Mouse (Mus musculus): Measurements from ENCODE around the gene Galk1. TPM values are rescaled to one million over a fixed set of nuclear protein-coding genes. Genes with fewer than 3 reads are reported as not detected.

Galk1 gene
- polyA plus RNA-seq, 1 experiment from 2014 or later: 192 TPM

- ATAC-seq (ENCODE audit: low read depth): no peak
- Histone ChIP-seq H3K27me3 (ENCODE audit: control insufficient read depth, insufficient read depth, low read depth, low read length) (no peaks in the 10 kb centered on the region), H3K4me2 (ENCODE audit: low read depth, low read length) (no peak overlapping the region), H3K9ac (ENCODE audit: low read depth, low read length) (no peak overlapping the region), H3K27ac (ENCODE audit: low read length) (no peak overlapping the region), H3K9me3 (replicated peaks; ENCODE audit: control insufficient read depth, low read length) (no peaks in the 10 kb centered on the region), H3K36me3 (ENCODE audit: control insufficient read depth, insufficient read depth) (peaks cover 8% of the 10 kb centered on the region), H3K4me1 (ENCODE audit: control insufficient read depth, low read depth, low read length) (peaks cover 10% of the 10 kb centered on the region), H3K4me3 (ENCODE audit: low read depth, low read length) (no peak overlapping the region)
- WGBS (ENCODE audit: insufficient replicate concordance): 80% methylated on average over 3 of the region's 3 CpGs
These were observed 24.2 kb upstream of the Galk1 start for GRCm38 (mm10) chr11:116036671-116037070.

DNA sequence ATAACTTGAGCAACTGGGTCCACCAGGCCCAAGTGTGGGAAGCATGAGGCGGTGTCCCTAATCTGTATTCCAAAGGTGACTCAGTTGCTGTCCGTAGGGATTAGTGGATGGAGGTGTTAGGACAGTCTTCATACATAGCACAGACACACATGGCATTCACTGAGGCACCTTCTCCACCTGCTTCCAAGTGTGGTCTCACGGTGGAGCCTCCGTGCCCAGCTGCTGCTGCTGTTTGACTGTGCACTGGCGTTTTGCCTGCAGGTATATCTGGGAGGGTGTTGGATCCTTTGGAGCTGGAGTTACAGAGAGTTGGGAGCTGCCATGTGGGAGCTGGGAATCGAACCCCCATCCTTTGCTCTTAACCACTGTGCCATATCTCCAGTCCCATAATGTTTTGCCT is 22.1 kb upstream of the Galk1 start:
- Histone ChIP-seq H3K27ac (ENCODE audit: low read length) (no peak overlapping the region), H3K4me2 (ENCODE audit: low read depth, low read length) (no peak overlapping the region), H3K36me3 (ENCODE audit: control insufficient read depth, insufficient read depth) (no peaks in the 10 kb centered on the region; the same call in none of the 2 replicates), H3K27me3 (ENCODE audit: control insufficient read depth, insufficient read depth, low read depth, low read length) (no peaks in the 10 kb centered on the region), H3K9me3 (replicated peaks; ENCODE audit: control insufficient read depth, low read length) (no peaks in the 10 kb centered on the region), H3K9ac (ENCODE audit: low read depth, low read length) (no peak overlapping the region), H3K4me3 (ENCODE audit: low read depth, low read length) (no peak overlapping the region), H3K4me1 (ENCODE audit: control insufficient read depth, low read depth, low read length) (peaks cover 19% of the 10 kb centered on the region)
- ATAC-seq (ENCODE audit: low read depth): no peak
- 82% methylated on average over 6 of the region's 6 CpGs for WGBS (ENCODE audit: insufficient replicate concordance)

GRCm38 (mm10) chr11:116030898-116031845 is 18.7 kb upstream of the Galk1 start:
- 20% methylated on average over 14 of the region's 14 CpGs for WGBS (ENCODE audit: insufficient replicate concordance)

DNA sequence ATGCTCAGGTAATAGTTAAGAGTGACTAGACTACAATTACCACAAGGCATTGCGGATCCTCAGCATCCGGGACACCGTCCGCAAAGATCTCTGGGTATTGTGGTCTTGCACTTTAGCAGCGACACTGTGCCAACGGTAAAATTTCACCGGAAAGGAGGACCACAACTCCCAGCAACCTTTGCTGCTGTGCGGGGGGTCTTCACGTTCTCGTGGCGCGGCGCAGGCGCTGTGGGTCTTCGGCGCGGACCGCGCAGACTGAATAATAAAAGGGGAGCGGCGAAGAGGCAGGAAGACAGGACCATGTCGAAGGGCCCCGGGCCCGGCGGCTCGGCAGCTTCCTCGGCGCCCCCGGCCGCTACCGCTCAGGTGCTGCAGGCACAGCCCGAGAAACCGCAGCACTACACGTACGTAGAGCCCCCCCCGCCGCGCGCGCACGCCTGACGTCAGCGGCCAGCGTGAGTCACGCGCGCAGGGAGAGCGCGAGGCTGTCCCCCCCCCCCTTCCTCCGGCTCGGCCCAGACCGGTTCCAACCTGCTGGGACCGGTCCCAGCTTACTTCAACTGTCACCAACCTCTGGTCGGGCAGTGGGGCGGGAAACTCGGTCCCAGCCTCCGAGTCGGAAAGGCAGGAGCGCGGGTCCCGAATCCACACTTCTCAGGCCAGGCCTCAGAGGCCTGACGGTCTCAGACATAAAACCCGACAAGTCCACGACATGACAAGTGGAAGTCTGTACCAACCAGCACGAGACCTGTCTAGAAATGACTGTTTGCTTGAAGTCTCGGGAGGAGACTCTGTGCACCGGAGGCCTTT is 17.8 kb upstream of the Galk1 start, which contains the start of gene Unk:
TSS of gene Unk (plus strand) at position 235 of the 810 bp plus-strand sequence.
- H3K27me3 ChIP-seq (ENCODE audit: control insufficient read depth, insufficient read depth, low read depth, low read length): no peaks in the 10 kb centered on the region
- peak; percentile 92 for ATAC-seq (ENCODE audit: low read depth)
- WGBS (ENCODE audit: insufficient replicate concordance): under 1% methylated on average over 65 of the region's 67 CpGs

More at GRCm38 (mm10) chr11:116030898-116031845, 18.7 kb upstream of the Galk1 start:
- peak overlapping the region; percentile 96 for H3K9ac ChIP-seq (ENCODE audit: low read depth, low read length)
- H3K27ac ChIP-seq (ENCODE audit: low read length): peak overlapping the region; percentile 98
- peaks cover 30% of the 10 kb centered on the region for H3K4me1 ChIP-seq (ENCODE audit: control insufficient read depth, low read depth, low read length)
- H3K27me3 ChIP-seq (ENCODE audit: control insufficient read depth, insufficient read depth, low read depth, low read length): no peaks in the 10 kb centered on the region
- peak overlapping the region; percentile 88 for H3K4me3 ChIP-seq (ENCODE audit: low read depth, low read length)
- H3K9me3 ChIP-seq (replicated peaks; ENCODE audit: control insufficient read depth, low read length): no peaks in the 10 kb centered on the region
- H3K36me3 ChIP-seq (ENCODE audit: control insufficient read depth, insufficient read depth): no peaks in the 10 kb centered on the region; the same call in none of the 2 replicates
- no peak for ATAC-seq (ENCODE audit: low read depth)
- H3K4me2 ChIP-seq (ENCODE audit: low read depth, low read length): peak overlapping the region; percentile 73

GRCm38 (mm10) chr11:116029086-116029865 is 16.8 kb upstream of the Galk1 start:
- Histone ChIP-seq H3K9me3 (replicated peaks; ENCODE audit: control insufficient read depth, low read length) (no peaks in the 10 kb centered on the region), H3K27ac (ENCODE audit: low read length) (peak overlapping the region; percentile 98), H3K4me3 (ENCODE audit: low read depth, low read length) (peak overlapping the region; percentile 88), H3K4me2 (ENCODE audit: low read depth, low read length) (peak overlapping the region; percentile 73), H3K4me1 (ENCODE audit: control insufficient read depth, low read depth, low read length) (peaks cover 34% of the 10 kb centered on the region), H3K9ac (ENCODE audit: low read depth, low read length) (peak overlapping the region; percentile 96), H3K27me3 (ENCODE audit: control insufficient read depth, insufficient read depth, low read depth, low read length) (no peaks in the 10 kb centered on the region), H3K36me3 (ENCODE audit: control insufficient read depth, insufficient read depth) (no peaks in the 10 kb centered on the region; the same call in 1 of the 2 replicates)
- 57% methylated on average over 6 of the region's 6 CpGs for WGBS (ENCODE audit: insufficient replicate concordance)
- ATAC-seq (ENCODE audit: low read depth): no peak

More for the DNA sequence above, 17.8 kb upstream of the Galk1 start, which contains the start of gene Unk:
- Histone ChIP-seq H3K9me3 (replicated peaks; ENCODE audit: control insufficient read depth, low read length) (no peaks in the 10 kb centered on the region), H3K27ac (ENCODE audit: low read length) (peak within 1 kb of the TSS; percentile 98), H3K4me2 (ENCODE audit: low read depth, low read length) (peak within 1 kb of the TSS; percentile 73), H3K4me3 (ENCODE audit: low read depth, low read length) (peak within 1 kb of the TSS; percentile 88), H3K4me1 (ENCODE audit: control insufficient read depth, low read depth, low read length) (peaks cover 31% of the 10 kb centered on the region), H3K9ac (ENCODE audit: low read depth, low read length) (peak within 1 kb of the TSS; percentile 96), H3K36me3 (ENCODE audit: control insufficient read depth, insufficient read depth) (no peaks in the 10 kb centered on the region; the same call in none of the 2 replicates)

- Histone ChIP-seq H3K9me3 (replicated peaks; ENCODE audit: control insufficient read depth, low read length) (no peaks in the 10 kb centered on the region), H3K9ac (ENCODE audit: low read depth, low read length) (no peak overlapping the region), H3K4me3 (ENCODE audit: low read depth, low read length) (no peak overlapping the region), H3K27me3 (ENCODE audit: control insufficient read depth, insufficient read depth, low read depth, low read length) (no peaks in the 10 kb centered on the region), H3K27ac (ENCODE audit: low read length) (peak overlapping the region; percentile 23), H3K36me3 (ENCODE audit: control insufficient read depth, insufficient read depth) (no peaks in the 10 kb centered on the region; the same call in 1 of the 2 replicates), H3K4me2 (ENCODE audit: low read depth, low read length) (no peak overlapping the region), H3K4me1 (ENCODE audit: control insufficient read depth, low read depth, low read length) (peaks cover 34% of the 10 kb centered on the region)
- WGBS (ENCODE audit: insufficient replicate concordance): 73% methylated on average over 9 of the region's 9 CpGs
- ATAC-seq (ENCODE audit: low read depth): no peak
These were observed 15.8 kb upstream of the Galk1 start for GRCm38 (mm10) chr11:116028177-116028865.

GRCm38 (mm10) chr11:116027756-116028155 is 15.2 kb upstream of the Galk1 start, which contains the start of gene H3f3b:
H3f3b (minus strand) TSS chr11:116027962.
- no peak for ATAC-seq (ENCODE audit: low read depth)
- no peak within 1 kb of the TSS for H3K9ac ChIP-seq (ENCODE audit: low read depth, low read length)
- 69% methylated on average over 4 of the region's 4 CpGs for WGBS (ENCODE audit: insufficient replicate concordance)
- H3K4me3 ChIP-seq (ENCODE audit: low read depth, low read length): no peak within 1 kb of the TSS
- no peak within 1 kb of the TSS for H3K4me2 ChIP-seq (ENCODE audit: low read depth, low read length)
- no peaks in the 10 kb centered on the region for H3K27me3 ChIP-seq (ENCODE audit: control insufficient read depth, insufficient read depth, low read depth, low read length)
- H3K4me1 ChIP-seq (ENCODE audit: control insufficient read depth, low read depth, low read length): peaks cover 28% of the 10 kb centered on the region
- no peaks in the 10 kb centered on the region; the same call in 1 of the 2 replicates for H3K36me3 ChIP-seq (ENCODE audit: control insufficient read depth, insufficient read depth)
- H3K27ac ChIP-seq (ENCODE audit: low read length): peak within 1 kb of the TSS; percentile 23
- no peaks in the 10 kb centered on the region for H3K9me3 ChIP-seq (replicated peaks; ENCODE audit: control insufficient read depth, low read length)
